In genomic region chr19:4268566-4269361, GRCm38 (mm10) we compare ENCODE assay signal across 7 mouse cellular contexts. TPM values are rescaled to one million over a fixed set of nuclear protein-coding genes. Genes with fewer than 3 reads are reported as not detected.
DNase-seq lines count a peak whose midpoint lies in the region; ATAC-seq lines count a peak whose summit lies in the region.

Gene Ssh3 (minus strand): TSS chr19:4269180.

- no peaks in the 10 kb centered on the region for H3K4me1 ChIP-seq in intestine, embryonic 14.5 days (replicated peaks; ENCODE audit: control insufficient read depth, insufficient read depth, low read length)

- WGBS in intestine, embryonic 14.5 days = 8% methylated on average over 46 of the region's 46 CpGs

- H3K4me3 ChIP-seq in intestine, embryonic 14.5 days (ENCODE audit: low read depth, low read length) = peak within 1 kb of the TSS; percentile 44

- peak within 1 kb of the TSS; percentile 49 for H3K9ac ChIP-seq in intestine, embryonic 14.5 days (ENCODE audit: low read length)

- ATAC-seq in intestine, embryonic 14.5 days (replicated peaks; ENCODE audit: low FRiP score, low TSS enrichment, low read depth) = peak; percentile 91
- ATAC-seq in megakaryocyte-erythroid progenitor cell, adult 5-6 weeks (replicated peaks; ENCODE audit: low FRiP score, low TSS enrichment, poor library complexity, severe bottlenecking) = peak; percentile 81

- H3K36me3 ChIP-seq in intestine, embryonic 14.5 days (ENCODE audit: control insufficient read depth, insufficient read depth, low read length) = no peaks in the 10 kb centered on the region; the same call in 1 of the 2 replicates

- peak; percentile 78 for DNase-seq in adrenal gland, adult 8-10 months
- peak; percentile 46 for DNase-seq in embryo, embryonic 11 days
- DNase-seq in gastrocnemius, postnatal 25 days = peak; percentile 68
- DNase-seq in intestine, embryonic 14.5 days (ENCODE audit: low spot score) = peak; percentile 80
- peak; percentile 73 to 77 for DNase-seq in left cerebral cortex, postnatal 25 days (ENCODE audit: low spot score in 2 of 2)
- peak; percentile 49 for DNase-seq in spleen, adult 12 weeks (ENCODE audit: low spot score)

- intact Hi-C loops in left cerebral cortex, postnatal 25 days (cut with DNase I) = loop anchor here (1.0 kb wide), 1 partner anchor 15 kb away; the partner anchor contains the start of gene Ankrd13d

- no peaks in the 10 kb centered on the region for H3K9me3 ChIP-seq in intestine, embryonic 14.5 days (ENCODE audit: control insufficient read depth, low read length)

- no peaks in the 10 kb centered on the region; the same call in 1 of the 2 replicates for H3K27me3 ChIP-seq in intestine, embryonic 14.5 days (replicated peaks; ENCODE audit: control insufficient read depth, insufficient read depth, low read length)

- H3K27ac ChIP-seq in intestine, embryonic 14.5 days (ENCODE audit: low read depth) = no peak within 1 kb of the TSS

- peak within 1 kb of the TSS; percentile 66 for H3K4me2 ChIP-seq in intestine, embryonic 14.5 days (ENCODE audit: low read length)

RNA-seq across cellular contexts. Expression of gene Ssh3, which starts in this region (rescaled TPM):
- 10 to 100 TPM; 30.8 to 55.1 (median 46.6) TPM for total RNA-seq in adrenal gland, adult 8-10 months (2022)
- 1 to 10 TPM; 3.4 to 3.9 TPM for total RNA-seq in gastrocnemius, postnatal 25 days (2021)
- 21.7 and 25.4 TPM in 2 replicates for polyA plus RNA-seq in intestine, embryonic 14.5 days (2014; fragmentation: Nextera tagmentation; extraction: Ambion mirVana)
- total RNA-seq in left cerebral cortex, postnatal 25 days (2021) = 10 to 100 TPM; 52.3 to 58.2 TPM
- total RNA-seq in megakaryocyte-erythroid progenitor cell, adult 5-6 weeks (2014; fragmentation: Nextera tagmentation) = 5.9 and 27.6 TPM in 2 replicates
- total RNA-seq in megakaryocyte-erythroid progenitor cell, adult 5-6 weeks (2017) = 7.0 and 8.6 TPM in 2 replicates
